Mouse (Mus musculus) c-Kit-negative CD71-positive TER-119-positive erythroid progenitor cells, embryonic 14.5 days (primary cell): Measurements from ENCODE around the gene Fbxo21.

Source experiments
- DNase-seq: peaks from one replicate; pipeline ENCODE4 v3.0.0-alpha.2; 2013; ENCODE audit warnings: low read depth, low spot score

Gene Fbxo21

GRCm38 (mm10) chr5:117980921-117981320, 4.4 kb downstream of the Fbxo21 start:
- DNase-seq: no peak

- DNase-seq: no peak
Observed at GRCm38 (mm10) chr5:117981943-117982342, 5.4 kb downstream of the Fbxo21 start.

GRCm38 (mm10) chr5:117986327-117986726, 9.8 kb downstream of the Fbxo21 start:
- DNase-seq: no peak

GRCm38 (mm10) chr5:117987891-117988290, 11.4 kb downstream of the Fbxo21 start:
- no peak for DNase-seq

GRCm38 (mm10) chr5:117988367-117988766, 11.8 kb downstream of the Fbxo21 start:
- DNase-seq: no peak

DNA sequence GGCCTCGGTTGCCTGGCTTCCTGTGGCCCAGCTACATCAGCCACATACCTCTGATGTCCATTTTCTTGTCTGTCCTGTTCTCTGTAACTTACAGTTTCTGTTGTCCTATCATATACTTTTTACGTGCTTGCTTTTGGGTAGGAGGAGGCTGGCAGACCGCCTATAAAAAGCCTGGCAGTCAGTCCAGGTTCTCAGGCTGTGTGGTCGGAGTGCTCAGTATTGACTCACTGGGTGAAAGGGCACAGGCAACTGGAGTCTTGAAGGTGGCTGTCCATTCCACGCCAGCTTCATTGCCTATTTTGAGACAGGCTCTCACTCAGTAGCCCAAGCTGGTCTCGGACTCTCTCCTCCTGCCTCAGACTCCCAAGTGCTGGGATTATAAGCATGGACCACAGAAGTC, 13.2 kb downstream of the Fbxo21 start:
- no peak for DNase-seq

- DNase-seq: no peak
Observed at GRCm38 (mm10) chr5:117990957-117991356, 14.4 kb downstream of the Fbxo21 start.

DNA sequence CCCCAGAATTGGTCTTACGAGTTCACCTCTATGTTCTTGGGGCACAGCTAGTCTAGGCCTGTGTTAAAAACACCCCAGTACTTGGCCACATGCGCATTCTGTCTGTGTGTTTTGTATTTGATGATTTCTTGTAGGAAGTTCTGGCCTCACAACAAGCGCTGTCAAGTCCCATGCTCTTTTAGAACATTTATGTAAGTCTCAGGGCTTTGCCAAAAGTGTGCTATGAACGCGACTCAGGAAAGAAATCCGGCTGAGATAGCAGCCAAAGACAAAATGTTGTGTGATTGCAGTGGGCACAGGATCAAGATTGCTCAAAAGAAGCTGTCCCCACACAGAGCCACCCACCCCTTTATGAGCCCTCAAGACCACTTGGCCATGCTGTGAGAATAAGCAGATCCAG, 17.0 kb downstream of the Fbxo21 start:
- no peak for DNase-seq

- DNase-seq: no peak
Observed at GRCm38 (mm10) chr5:117995372-117995901, 18.9 kb downstream of the Fbxo21 start.

DNA sequence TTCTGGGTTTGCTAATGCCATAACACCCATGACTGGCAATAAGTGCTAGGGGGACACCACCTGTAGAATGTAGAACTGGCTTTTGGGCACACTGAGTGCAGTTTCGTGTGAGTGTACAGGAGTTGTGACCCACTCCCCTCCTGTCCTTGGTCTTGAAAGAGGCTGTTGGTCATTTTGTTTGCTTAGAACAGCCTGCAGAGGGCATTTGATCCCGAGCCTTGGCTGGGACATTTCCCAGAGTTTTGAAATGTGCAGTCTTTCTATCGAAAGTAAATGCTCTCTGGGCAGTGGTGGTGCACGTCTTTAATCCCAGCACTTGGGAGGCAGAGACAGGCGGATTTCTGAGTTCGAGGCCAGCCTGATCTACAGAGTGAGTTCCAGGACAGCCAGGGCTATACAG, 19.4 kb downstream of the Fbxo21 start:
- no peak for DNase-seq

DNA sequence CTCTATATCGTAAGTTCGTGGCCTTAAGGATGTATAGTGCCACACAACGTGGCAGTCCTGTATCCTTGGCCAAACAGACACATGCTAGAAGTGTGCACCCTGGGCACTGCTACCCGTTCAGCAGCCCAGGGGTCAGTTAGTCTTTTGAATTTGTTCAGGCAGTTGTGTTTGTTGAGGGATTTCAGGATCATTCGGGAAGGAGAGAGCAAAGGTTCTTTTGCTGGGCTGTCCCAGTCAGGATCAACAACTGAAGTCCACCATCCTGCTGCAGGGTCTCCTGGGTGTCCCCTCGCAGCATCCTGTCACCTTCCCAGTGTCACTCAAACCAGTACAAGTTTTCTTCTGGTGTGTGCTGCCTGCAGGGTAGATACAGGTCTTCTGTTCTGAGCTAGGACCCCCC, 20.1 kb downstream of the Fbxo21 start:
- DNase-seq: no peak

GRCm38 (mm10) chr5:117997434-117997970, 21.0 kb downstream of the Fbxo21 start:
- DNase-seq: no peak

DNA sequence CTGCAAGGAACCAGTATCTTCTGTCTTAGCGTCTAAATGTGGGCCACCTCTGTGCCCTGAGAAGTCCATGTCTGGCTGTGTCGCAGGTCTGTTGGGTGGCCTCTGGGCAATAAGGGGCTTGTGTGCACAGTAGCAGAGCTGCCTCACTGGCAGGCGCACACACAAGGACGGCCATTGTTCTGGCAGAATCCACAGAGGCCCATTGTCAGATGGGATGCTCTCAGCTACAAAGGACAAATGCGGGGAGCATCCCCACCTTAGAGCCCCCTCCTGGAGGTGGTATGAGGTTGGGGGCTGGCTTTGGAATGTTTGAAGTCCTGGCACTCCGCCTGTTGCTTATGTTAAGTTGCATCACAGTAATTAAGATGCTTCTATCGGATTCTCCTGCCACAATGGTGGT, 22.5 kb downstream of the Fbxo21 start:
- no peak for DNase-seq

- DNase-seq: no peak
Observed at GRCm38 (mm10) chr5:117999584-117999983, 23.1 kb downstream of the Fbxo21 start.

GRCm38 (mm10) chr5:118002059-118002458, 25.5 kb downstream of the Fbxo21 start:
- DNase-seq: no peak

GRCm38 (mm10) chr5:118004619-118005018, 28.1 kb downstream of the Fbxo21 start:
- peak; percentile 12 for DNase-seq

GRCm38 (mm10) chr5:118005728-118006127, 29.2 kb downstream of the Fbxo21 start:
- DNase-seq: no peak

DNA sequence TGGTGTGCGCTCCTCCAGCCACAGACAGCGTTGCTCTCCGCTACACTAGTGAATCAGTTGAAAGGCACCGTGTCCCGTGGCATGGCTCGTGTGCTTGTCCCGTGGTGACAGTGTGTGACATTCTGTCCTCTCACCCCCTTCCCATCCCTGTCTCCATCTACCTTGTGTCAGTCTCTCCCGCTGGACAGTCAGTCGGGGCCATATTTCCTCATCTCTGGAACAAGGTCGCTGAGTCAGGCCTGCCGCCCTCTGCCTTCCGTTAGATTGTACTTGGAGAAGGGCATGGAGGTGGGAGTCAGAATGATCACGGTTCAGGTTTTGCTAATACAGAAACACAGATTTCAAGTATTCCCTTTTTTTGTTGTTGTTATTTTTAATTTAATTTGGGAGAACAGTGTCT, 31.8 kb downstream of the Fbxo21 start:
- DNase-seq: no peak

GRCm38 (mm10) chr5:118010872-118011271, 34.3 kb downstream of the Fbxo21 start:
- no peak for DNase-seq

GRCm38 (mm10) chr5:118011796-118012195, 35.3 kb downstream of the Fbxo21 start:
- DNase-seq: no peak

DNA sequence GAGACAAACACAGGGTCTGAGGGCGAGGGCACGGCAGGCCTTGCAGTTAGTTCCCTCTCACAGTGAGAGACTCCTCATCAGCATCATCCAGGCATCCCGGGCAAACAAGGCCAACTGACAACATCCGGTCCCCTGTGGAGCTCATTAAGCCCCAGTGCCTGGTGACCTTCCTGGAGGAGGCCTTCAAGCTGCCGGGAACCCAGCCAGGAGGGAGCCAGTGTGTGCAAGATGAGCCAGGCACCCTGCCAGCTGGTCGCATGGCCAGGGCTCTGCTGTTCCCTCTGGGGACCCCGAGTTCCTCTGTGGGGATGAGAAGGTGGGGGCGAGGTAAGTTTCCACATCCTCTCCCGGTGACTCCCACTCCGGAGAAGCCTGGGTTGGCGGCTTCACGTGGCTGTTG, 38.5 kb downstream of the Fbxo21 start:
- no peak for DNase-seq

DNA sequence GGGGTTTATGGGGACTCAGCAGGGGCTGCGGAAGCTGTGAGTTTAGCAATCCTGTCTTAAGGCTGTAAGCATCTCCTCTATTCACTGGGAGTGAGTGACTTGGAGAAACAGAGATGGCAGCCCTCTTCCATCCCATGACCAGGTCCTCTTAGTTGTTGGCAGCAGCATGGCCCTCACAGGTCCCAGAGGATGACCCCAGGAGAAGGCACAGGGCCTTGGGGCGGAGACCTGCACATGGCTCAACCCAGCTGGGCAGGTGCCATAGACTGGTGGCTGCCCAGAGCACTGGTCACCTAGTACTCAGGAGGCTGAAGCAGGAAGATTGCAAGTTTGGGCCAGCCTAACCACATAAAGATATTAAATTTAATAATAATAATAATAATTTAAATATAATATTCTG, 39.1 kb downstream of the Fbxo21 start:
- no peak for DNase-seq

GRCm38 (mm10) chr5:118017527-118017926, 41.0 kb downstream of the Fbxo21 start:
- no peak for DNase-seq

DNA sequence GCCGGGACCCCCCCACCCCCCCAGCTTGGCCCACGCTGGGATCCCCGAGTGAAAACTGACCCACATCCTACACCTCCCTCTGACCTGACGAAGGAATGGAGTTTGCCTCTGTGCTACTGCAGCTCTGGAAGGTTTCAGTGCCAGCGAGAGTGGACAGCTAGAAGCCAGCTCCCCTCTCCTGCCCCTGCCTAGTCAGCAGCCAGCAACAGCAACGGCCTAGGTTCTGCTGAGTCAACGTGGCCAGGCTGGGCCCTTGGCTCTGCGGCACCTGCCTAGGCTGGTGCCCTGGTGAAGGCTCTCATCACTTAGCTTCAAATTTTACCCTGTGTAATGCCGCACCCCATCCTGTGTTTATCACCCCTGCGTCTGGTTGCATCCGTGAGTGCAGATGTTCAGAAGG, 43.4 kb downstream of the Fbxo21 start:
- DNase-seq: no peak
